Mouse (Mus musculus): ENCODE measurements around the gene Ing1.
"Not testable (repeated sequence)": the region's sequence is repeated elsewhere in the genome, so short reads cannot be mapped to it uniquely, and the experiment has no call there.

The Ing1 gene

DNA sequence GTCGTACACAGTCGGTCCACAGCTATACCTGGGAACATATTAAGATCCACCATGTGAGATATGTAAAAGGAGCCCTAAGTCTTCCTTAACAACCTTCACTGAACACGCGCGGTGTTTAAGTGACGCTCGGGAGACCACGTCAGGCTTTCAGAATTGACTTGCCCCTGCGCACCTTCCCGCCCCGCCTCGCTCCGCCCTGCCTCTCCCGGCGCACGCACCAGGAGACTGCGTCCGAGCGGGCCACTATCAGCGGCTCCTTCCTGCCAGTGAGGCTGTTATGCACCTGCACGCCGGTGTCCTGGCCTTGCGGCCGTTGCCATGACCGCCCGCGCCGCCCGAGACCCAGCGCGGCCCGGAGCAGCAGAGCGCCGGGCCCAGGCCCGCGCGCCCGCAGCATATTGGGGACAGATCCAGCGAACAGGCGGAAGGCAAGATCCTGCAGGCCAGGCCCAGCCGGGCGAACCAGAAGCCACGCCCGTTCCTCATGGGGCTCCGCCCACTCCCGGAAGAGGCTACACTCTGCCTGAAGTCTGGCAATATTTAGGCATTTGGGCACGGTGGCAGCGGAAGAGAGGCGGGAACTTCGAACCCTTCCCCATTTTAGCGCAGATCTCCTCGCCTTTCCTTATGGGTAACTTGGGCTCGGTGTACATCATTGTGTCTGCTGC, 5.0 kb upstream of the Ing1 start, which contains the start of gene Cars2:
Cars2 (minus strand) TSS at position 503 of the 668 bp plus-strand sequence.
- DNase-seq (ENCODE audit: low read depth in 1 of 2, low spot score in 2 of 2): peak; percentile 90

GRCm38 (mm10) chr8:11551497-11551896, 3.9 kb upstream of the Ing1 start:
- not testable (repeated sequence) for DNase-seq (ENCODE audit: low read depth in 1 of 2, low spot score in 2 of 2)

GRCm38 (mm10) chr8:11552390-11552789, 3.0 kb upstream of the Ing1 start:
- DNase-seq (ENCODE audit: low read depth in 1 of 2, low spot score in 2 of 2): no peak

- DNase-seq (ENCODE audit: low read depth in 1 of 2, low spot score in 2 of 2): peak; percentile 95 to 98
Observed at GRCm38 (mm10) chr8:11555720-11556591, 585 bp downstream of the Ing1 start.

GRCm38 (mm10) chr8:11556691-11557423, 1.5 kb downstream of the Ing1 start:
- no peak for DNase-seq (ENCODE audit: low read depth in 1 of 2, low spot score in 2 of 2)

DNA sequence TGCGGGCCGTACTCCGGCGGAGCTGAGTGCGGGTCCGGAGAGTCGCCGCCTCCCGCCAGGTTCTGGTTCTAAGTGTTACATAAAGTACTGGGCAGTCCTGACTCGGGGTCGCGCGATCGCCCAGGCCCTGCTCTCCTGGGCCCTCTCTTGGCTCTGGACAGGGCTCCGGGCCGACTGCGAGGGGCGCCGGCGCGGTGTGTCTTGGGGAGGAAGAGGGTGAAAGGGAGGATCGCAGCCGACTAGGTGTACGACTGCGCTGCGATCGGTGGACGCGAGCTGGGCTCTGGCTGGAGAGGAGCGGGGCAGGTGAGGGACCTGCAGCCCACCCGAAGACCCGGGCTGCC, 2.0 kb downstream of the Ing1 start:
- no peak for DNase-seq (ENCODE audit: low read depth in 1 of 2, low spot score in 2 of 2)

DNA sequence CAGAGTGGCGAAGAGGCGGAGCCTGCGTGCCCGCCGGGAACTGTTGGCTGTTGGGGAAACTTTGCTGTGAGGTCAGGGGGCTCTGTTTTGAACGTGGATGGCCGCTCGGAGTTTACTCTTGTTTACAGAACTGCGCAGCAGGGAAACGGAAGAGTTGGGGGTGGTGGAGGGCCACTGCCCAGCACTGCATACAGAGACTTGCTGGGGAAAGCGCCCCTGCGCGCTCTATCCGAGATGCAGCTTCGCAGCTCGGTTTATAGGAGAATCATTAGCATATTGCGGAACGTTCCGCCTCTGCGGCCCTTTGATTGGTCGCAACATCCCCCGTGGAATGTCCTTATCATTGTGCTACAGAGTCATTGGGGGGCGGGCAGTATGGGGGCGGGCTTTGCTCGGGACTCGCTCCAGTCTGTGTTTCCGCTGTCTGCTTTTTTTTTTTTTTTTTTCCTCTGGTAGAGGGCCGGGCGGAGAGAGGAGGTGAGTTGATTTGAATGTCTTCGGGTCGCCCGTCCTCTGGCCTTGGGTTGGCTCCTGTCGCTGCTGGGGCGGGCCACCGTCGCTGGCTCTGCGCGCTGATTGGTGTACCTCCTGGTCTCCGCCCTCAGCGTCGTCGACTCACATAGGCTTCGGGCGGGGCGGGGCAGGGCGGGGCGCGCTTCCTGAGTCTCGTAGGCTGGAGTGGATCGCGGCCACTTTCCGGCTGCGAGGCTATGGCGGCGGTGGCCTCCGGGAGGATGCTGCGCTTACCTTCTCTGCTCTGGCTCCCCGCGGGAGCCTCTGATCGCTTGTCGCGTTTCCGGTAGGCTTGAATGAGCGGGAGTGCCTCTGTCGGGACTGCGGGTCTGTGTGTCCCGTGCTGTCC, 2.6 kb downstream of the Ing1 start:
- peak; percentile 90 to 93 for DNase-seq (ENCODE audit: low read depth in 1 of 2, low spot score in 2 of 2)

DNA sequence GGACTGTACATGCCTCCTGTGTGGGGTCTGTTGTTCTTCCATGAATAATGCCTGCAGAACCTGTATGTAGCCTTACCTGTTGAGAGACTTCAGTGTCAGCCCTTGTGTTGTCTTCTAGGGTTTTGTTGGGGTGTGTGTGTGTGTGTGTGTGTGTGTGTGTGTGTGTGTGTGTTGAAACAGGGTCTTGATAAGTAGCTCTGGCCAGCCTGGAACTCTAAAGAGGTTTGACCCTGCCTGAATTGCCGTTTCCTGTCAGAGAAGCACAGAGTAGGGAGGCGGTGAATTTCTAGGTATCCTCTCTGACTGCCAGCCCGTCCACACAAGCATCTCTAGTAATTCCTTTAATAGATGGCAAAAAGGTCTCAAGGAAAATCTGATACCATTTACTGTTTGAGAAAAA, 4.1 kb downstream of the Ing1 start:
- DNase-seq (ENCODE audit: low read depth in 1 of 2, low spot score in 2 of 2): no peak

DNA sequence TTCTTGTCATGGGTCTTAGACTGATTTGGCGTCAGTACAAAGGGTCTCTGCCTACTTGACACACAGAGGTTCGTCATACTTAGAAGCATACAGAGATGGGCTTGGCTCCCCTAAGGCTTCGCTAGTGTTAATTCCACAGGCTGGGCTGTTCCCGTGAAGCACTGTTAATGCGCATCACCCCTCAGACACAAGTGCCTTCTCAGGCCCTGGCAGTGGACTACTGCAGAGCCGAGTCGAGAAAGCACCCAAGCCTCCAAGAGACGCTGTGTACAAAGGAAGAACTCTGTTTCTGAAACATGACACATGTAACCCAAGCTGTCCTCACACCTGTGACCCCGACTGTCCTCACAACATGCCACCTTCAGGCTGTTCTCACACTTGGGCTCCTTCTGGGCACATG, 4.8 kb downstream of the Ing1 start:
- no peak for DNase-seq (ENCODE audit: low read depth in 1 of 2, low spot score in 2 of 2)

DNA sequence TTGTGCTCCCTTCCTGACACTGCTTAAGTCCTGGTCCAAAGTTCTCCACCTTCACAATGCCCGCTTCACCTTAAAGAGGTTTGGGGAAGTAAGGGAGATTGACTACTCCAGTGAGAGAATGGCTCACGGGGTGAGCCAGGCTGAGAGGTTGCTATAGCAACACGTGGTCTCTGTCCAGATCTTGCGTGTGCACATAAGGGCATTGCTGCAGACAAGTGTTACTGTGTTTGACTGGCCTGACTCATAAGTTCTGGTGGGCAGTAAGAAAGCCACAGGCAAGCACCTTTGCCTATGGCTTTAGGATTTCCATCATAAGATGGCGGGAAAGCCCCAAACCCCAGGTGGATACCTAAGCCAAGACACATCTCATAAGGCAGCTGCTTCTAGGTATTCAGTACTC, 8.9 kb downstream of the Ing1 start:
- DNase-seq (ENCODE audit: low read depth in 1 of 2, low spot score in 2 of 2): no peak

DNA sequence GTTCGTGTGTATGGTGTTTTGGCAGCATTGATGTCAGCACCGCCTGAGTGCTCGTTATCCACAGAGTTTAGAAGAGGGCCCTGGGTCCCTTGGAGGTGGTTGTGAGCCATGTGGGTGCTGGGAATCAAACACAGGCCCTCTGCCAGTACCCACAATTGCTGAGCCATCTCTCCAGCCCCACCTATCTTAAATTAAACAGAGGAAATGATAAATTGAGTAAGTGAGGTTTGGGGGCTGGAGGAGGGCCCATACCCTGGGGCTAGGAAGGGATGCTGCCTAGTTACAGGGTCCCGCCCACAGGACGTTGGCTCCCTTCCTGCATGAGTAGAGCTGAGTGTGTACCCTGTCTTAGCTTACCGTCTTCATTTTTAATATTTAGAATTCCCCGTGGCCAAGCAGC, 9.3 kb downstream of the Ing1 start:
- no peak for DNase-seq (ENCODE audit: low read depth in 1 of 2, low spot score in 2 of 2)

DNA sequence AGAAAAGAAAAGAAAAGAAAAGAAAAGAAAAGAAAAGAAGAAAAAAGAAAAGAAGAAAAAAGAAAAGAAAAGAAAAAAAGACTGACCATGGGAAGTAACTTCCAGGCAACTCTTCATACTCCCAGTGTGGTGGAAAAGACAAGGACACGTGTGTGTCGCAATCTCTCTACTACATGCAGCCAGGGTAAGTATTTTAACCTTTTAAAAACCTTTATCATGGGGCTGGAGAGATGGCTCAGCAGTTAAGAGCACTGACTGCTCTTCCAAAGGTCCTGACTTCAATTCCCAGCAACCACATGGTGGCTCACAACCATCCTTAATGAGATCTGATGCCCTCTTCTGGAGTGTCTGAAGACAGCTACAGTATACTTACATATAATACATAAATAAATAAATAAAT, 12.8 kb downstream of the Ing1 start:
- not testable (repeated sequence) for DNase-seq (ENCODE audit: low read depth in 1 of 2, low spot score in 2 of 2)

DNA sequence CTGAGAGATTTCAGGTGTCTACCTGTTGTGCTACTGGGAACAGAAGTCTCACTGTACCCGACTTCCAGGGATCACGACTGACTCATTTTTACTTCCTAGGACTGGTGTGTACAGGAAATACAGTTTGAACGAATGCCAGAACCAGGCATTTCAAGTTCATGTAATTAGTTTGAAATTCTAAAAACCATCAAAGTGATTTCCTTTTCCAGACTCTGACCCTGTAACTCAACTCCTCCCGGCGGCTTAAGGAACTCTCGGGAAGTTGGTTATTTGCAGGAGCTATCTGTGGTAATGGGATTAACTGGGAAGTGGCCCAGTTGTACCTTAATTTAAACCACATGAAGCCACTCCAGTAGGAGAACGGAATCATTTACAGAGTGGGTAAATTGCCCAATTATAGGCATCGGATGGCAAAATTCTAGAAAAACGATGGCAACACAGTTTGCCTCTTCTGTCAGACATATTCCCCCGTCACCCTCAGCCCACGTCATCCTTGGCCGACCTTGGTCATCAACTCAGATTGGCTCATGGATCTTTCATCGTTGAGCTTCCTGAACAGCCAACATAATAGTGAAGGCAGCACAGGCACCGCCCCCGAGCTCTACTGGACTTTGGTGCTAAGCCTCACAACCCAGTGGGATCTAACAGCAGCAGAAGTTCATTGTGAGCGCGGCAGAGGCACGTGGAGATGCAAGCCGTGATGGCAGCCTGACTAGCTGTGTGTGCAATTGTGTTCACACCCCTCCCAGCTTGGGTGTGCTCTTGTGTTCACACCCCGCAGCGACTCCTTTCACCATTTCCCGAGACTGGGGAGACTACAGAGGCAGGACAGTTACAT, 14.1 kb downstream of the Ing1 start:
- no peak for DNase-seq (ENCODE audit: low read depth in 1 of 2, low spot score in 2 of 2)

DNA sequence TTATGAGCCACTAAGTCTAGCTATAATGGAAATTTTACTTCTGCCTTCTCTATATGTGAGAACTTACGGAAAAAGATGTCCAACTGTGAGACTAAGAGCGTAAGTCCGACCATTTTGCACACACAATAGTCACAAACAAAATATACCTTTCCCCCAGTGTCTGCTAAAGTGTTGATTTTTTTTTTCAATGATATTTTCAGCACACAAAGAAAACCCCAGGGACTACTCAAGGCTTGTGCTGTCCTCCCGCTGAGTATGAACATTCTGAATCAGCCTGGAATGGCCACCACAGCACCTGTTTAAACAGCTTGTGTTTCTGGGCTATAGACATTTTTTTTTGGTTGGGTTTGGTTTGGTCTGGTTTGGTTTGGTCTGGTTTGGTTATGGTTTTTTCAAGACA, 15.4 kb downstream of the Ing1 start:
- DNase-seq (ENCODE audit: low read depth in 1 of 2, low spot score in 2 of 2): no peak

- no peak for DNase-seq (ENCODE audit: low read depth in 1 of 2, low spot score in 2 of 2)
Observed at GRCm38 (mm10) chr8:11571950-11572349, 16.6 kb downstream of the Ing1 start.

DNA sequence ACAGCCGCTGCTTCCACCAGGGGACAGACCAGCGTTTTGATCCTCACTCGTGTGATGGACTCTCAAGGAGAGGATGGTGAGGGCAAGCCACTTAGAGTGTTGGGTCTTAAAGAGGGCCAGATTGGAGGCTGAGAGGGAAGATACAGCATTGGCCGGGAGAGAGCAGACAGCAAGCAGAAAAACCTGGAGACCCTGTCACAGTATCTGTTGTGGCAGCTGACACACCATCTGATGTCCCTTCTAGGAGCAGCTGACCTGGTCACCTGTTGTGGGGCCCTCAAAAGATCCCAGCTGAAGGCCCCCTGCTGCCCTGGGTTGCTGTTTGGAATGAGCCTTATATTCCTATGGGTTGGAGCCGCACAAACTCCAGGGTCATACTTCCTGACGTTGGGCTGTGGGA, 17.1 kb downstream of the Ing1 start:
- DNase-seq (ENCODE audit: low read depth in 1 of 2, low spot score in 2 of 2): no peak

DNA sequence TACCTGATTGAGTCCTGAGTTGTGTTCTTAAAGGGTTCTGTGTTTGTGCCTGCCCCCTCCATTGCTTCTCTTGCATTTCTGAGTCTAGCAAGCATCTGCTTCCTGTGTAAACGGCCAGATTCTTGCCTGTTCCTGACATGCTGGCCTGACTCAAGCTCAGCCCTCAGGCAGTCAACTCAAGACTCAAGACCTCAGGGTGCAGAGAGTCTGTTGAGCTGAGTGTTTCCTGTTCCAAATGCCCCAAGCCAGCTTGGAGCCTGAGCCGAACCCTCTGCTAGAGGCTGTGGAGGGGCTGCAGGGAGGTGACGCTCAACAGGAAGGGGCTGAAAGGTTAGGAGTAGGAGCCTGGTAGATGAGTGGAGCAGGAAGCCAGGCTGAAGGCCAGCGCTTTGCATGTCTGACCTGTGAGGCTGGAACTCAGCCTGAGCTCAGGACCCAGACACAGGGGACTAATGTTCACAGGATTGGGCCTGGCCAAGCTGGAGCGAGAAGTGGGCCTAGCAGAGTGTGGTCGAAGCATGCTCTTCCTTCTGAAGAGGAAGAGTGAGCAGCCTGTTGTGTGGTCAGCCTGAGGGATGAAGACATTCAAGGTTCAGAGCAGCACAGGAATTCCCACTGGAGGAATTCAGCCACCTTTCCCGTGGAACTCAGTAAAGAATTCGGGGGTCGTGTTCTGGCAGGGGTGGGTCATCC, 19.7 kb downstream of the Ing1 start:
- no peak for DNase-seq (ENCODE audit: low read depth in 1 of 2, low spot score in 2 of 2)

DNA sequence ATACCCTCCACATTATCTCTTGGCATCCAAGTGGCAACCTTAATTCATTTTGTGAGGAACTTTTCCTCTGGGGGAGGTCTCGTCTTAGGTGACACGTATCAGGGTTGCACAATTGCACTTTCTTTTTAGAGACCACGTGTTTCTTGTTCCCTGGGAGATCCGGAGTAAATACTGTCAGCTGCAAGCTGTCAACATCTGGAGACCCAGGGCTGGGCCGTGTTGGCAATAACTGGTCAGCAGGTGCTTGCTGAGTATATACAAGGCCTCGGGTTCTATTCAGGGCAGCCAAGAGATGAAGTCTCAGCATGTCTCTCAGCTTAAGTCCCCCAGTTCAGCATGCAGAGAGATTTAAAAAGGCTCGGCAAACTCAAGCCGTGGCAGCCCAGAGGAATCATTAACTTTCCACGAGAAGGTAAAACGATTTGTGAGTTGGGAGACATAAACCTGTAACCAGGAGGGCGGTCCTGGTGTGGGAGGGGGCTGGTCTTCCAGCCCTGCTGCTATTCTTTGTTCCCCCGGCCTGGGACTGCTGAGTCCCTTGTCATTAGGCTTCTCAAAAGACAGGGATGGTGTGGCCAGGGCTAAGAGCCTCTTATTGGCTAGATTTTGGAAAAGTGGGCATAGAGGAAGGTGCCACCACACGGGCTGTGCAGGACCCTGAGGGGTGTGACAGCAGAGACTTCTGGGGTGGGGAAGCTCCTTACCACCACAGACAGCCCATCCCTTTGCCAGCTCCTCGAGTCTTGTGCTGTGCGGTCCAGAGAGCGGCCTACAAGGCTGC, 20.4 kb downstream of the Ing1 start:
- no peak for DNase-seq (ENCODE audit: low read depth in 1 of 2, low spot score in 2 of 2)
